Mouse (Mus musculus): ENCODE results near the gene Fancd2os.

DNA sequence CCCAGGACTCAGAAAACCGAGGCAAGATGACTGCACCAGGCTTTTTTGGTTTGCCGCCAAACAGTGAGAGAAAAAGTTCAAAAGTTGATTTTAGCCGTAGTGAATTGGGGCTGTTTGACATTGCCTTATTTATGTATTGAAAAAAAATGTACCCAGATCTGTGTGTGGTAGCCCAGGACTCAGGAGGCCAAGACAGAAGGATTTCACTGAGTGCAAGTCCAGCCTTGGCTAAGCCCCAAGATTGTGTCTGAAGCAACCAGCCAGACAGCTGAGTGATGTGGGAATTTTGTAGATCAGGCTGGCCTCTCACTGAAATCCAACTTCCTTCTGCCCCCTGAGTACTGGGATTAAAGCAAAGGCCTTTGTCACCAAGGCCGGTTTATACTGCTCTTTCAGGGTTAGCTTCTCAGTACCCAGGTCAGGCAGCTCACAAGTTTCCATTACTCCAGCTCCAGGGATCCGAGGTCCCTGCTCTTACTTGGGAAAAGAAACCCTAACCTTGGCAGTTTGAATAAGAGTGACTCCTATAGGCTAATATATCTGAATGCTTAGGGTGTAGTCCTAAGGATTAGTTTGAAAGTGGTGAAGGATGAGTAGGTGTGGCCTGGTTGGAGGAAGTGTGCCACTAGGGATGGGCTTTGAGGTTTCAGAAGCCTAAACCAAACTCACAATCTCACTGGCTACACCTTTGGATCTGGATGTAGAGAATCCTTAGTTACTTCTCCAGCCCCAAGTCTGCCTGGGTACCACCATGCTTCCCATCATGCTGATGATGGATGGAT lies 24.7 kb upstream of the Fancd2os start:
- TF ChIP-seq CTCF (IDR thresholded peaks at IDR 0.05; ENCODE audit: borderline replicate concordance, insufficient read depth, low read depth, low read length) (no peak), POLR2A (IDR thresholded peaks at IDR 0.05; ENCODE audit: borderline replicate concordance, insufficient read depth, low read length) (no peak)

All from cerebellum, adult 2 months (tissue).